Mouse (Mus musculus): ENCODE data around the gene Zdhhc13.

DNA sequence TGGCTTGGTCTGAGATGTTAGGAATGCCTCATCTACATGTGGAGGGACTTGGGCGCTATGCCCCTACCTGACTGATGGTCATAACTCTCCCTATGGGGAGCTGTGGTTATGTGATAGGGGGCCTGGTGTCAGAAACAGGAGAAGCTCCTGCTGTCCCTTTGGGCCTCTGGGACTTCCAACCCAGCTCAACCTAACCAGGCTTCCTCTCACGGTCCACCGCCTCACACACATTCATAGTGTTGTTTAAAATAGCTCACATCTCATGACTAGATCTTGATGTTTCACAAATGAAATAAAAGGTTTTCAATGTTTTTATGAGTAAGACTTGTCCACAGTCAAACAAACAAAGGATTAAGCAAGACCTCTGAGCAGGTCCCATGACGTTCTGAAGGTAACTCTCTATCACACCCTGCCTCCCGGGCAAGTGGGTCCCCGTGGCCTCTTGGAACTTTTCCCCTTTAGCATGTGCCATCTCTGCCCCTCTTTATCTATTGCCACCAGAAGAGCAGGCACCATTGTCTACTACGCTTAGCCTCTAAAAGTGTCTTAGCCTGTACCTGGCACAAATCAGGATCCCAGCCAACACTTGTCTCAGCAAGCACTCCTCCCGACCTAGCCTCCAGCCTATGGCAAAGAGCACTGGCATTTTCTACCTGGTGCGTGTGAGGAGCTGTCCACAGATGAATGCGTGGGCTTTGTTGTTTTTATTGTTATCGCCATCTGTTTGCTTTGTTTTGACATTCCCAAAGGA, 3.9 kb upstream of the Zdhhc13 start:
- TF ChIP-seq CTCF (IDR thresholded peaks at IDR 0.05; ENCODE audit: control insufficient read depth, insufficient read depth, low read length) (no peak), POLR2A (IDR thresholded peaks at IDR 0.05; ENCODE audit: borderline replicate concordance, control insufficient read depth, low read depth, low read length) (no peak)

All from bone marrow, adult 2 months (tissue).